Mouse (Mus musculus) left cerebral cortex, adult 2 months (tissue): ENCODE data around the gene Samhd1. TPM values are rescaled to one million over a fixed set of nuclear protein-coding genes. Genes with fewer than 3 reads are reported as not detected.
"Not testable (repeated sequence)": the region's sequence is repeated elsewhere in the genome, so short reads cannot be mapped to it uniquely, and the experiment has no call there.

ENCODE experiments used
- DNase-seq, 2 experiments: peaks; one replicate each; pipeline ENCODE4 v3.0.0; 2021 to 2022; ENCODE audit warnings: low spot score in 2 of 2, mixed read lengths in 1 of 2; ENCODE audit errors: extremely low spot score in 1 of 2
- H3K27ac ChIP-seq: fragments of 200-600 bp; 2 replicates; pipeline ENCODE4 v1.8.1; 2022
- H3K4me3 ChIP-seq: fragments of 200-600 bp; 2 replicates; pipeline ENCODE4 v1.8.1; 2022
- CTCF ChIP-seq: fragments of 200-600 bp; IDR thresholded peaks from 2 replicates; pipeline ENCODE4 v1.8.1; 2022; ENCODE audit warnings: antibody characterized with exemption, mild to moderate bottlenecking, moderate library complexity
- intact Hi-C: fragments of 180-260 bp; cut with DNase I; formaldehyde crosslinking; loops from one replicate; pipeline ENCODE4 v1.15.1; 2025
- long read RNA-seq, 2 experiments: library from polyadenylated mRNA; stranded (forward); transcript quantifications; one replicate each; pipeline ENCODE4 v2.0.0; 2021; ENCODE audit warnings: borderline mapping rate in 2 of 2
- total RNA-seq, 2 experiments: library from RNA; stranded (reverse); gene quantifications; 2 replicates each; pipeline ENCODE4 v1.2.3; 2021

The Samhd1 gene
- total RNA-seq = 10 to 100 TPM; 12.7 to 12.9 TPM
- long read RNA-seq, experiment 1, partial matches to known transcripts = 0 of 6 reads
- long read RNA-seq, experiment 1, other reads (novel, unspliced or antisense) = 2 of 6 reads
- long read RNA-seq, experiment 2, partial matches to known transcripts = 1 of 9 reads
- long read RNA-seq, experiment 2, other reads (novel, unspliced or antisense) = 2 of 9 reads

DNA sequence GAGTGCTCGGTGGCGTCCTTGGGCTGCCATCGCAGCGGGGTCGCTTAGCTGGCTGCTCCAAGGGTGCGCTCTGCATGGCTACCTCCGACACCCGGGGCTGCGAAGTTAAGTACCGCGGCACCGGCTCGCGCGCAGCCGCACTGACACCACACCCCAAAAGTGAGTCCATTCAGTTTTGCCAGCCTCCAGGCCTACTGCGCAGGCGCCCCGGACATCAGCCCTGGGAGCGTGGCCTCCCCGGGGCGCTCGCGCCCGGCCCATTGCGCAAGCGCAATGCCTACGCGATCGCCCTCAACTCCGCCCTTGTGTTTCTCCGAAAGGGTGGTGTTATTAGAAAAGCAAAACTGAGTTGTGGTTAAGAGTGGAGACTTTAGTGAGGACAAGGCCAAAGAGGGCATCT lies at the start of gene Samhd1:
TSS of gene Samhd1 (minus strand) at position 252 of the 400 bp plus-strand sequence.
- DNase-seq = peak; percentile 89 to 90
- Histone ChIP-seq H3K27ac (peak within 1 kb of the TSS; percentile 86), H3K4me3 (peak within 1 kb of the TSS; percentile 84)
- TF ChIP-seq CTCF = no peak; the same call in none of the 2 replicates
- intact Hi-C loops = loop anchor here (5.0 kb wide), 2 partner anchors 67 to 142 kb away; partner anchors contain the start of genes Mroh8, Rbl1 and Rpn2

DNA sequence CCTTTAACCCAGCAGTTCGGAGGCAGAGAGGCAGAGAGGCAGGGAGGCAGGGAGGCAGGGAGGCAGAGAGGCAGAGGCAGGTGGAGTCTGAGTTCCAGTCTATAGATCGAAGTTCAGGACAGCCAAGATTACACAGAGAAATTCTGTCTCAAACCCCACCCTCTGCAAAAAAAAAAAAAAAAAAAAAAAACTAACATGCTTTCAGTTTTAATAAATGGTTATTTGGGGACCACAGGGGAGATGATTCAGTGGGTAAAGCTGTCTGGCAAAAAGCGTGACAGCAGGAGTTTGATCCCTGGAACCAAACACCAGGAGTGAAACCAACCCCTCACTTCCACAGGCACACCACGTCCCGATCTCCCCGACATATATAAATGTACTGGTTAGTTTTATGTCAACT lies 43.1 kb upstream of the Samhd1 start:
- Histone ChIP-seq H3K4me3 (no peak overlapping the region), H3K27ac (no peak overlapping the region)
- no peak for TF ChIP-seq CTCF
- intact Hi-C loops = no loop called here
- DNase-seq = no peak

DNA sequence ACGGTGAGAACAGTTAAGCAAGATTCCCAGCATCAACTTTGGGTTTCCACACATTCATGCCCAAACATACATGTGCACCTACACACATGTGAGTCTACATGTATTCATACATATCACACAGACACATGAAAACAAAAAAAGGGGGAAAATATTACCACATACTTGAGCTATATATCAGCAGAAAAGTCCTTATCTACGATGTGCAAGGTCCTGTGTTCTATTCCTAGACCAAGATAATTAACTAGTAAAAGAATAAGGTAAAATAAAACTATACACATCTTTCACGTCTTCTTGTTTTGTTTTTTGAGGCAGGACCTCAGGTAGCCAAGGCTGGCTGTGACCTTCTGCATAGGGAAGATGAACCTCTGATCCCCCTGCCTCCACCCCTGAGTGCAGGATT lies 41.2 kb upstream of the Samhd1 start:
- TF ChIP-seq CTCF = no peak
- H3K4me3 ChIP-seq = no peak overlapping the region
- H3K27ac ChIP-seq = no peak overlapping the region
- no peak for DNase-seq
- intact Hi-C loops = no loop called here

DNA sequence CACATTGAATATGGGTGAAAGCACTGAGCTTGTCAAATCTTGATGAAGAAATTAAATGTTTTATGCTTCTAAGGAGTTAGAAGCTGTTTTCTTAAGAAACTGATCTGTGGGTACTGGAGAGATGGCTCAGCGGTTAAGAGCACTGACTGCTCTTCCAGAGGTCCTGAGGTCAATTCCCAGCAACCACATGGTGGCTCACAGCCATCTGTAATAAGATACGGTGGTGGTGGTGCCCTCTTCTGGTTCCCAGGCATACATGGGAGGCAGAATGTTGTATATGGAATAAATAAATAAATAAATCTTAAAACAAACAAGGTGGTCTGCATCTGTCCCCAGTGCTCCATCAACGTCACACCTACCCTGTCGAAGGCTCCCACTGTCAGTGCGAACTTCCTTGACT lies 39.4 kb upstream of the Samhd1 start:
- Histone ChIP-seq H3K27ac (no peak overlapping the region), H3K4me3 (no peak overlapping the region)
- no peak for DNase-seq
- intact Hi-C loops = no loop called here
- no peak for TF ChIP-seq CTCF

DNA sequence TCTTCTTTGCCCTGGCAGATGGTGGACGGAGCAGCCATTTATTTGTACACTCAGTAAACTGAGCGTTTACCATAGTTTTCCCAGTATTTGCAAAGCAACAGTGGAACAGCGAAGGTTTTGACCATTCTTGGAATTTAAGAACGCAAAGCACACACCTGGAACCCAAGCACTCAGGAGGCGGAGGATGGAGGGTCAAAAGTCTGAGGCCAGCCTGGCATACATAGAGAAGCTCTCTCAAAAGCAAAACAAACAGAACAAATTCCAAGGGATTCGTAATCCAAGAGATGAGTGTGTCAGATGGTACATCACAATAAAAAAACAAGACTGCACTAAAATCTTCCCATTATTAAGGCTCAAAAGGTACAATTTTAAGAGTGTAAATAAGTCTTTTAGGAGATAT lies 38.5 kb upstream of the Samhd1 start:
- intact Hi-C loops = no loop called here
- DNase-seq = no peak
- no peak for TF ChIP-seq CTCF

DNA sequence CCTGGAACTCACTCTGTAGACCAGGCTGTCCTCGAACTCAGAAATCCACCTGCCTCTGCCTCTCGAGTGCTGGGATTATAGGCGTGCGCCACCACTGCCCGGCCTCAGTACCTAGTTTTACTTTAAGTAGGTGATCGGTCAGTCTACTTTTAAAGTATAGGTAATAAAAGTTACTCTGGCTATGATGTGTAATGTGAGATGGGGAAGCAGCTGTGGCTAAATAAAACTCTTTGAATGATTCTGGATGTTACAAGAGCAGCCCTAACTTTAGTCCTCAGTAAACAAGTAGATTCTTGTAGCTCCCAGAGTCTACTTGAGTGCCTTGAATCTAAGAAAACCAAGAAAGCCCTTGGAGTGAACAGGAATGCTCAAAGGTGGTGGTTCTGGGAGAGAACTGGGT lies 37.9 kb upstream of the Samhd1 start:
- DNase-seq = no peak
- intact Hi-C loops = no loop called here
- Histone ChIP-seq H3K27ac (no peak overlapping the region), H3K4me3 (no peak overlapping the region)
- no peak for TF ChIP-seq CTCF

More for the DNA sequence above, 38.5 kb upstream of the Samhd1 start:
- H3K27ac ChIP-seq = no peak overlapping the region
- H3K4me3 ChIP-seq = no peak overlapping the region

DNA sequence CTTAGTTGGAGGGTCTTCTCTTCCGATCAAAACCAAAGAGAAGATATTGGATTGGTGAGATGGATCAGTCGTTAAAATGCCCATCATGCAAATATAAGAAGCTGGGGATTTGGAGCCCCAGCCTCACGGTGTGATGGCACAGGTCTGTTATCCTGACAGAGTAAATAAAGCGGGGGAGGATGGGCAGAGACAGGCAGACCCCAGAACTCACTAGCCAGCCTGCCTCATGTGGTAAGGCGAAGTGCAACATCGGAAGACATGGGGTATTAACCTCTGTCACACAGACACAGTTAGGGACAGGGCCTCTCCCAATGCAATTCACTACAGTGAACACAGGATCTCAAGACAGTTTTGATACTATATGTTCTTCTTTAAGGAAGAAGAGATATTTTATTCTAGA lies 35.6 kb upstream of the Samhd1 start:
- DNase-seq = no peak
- TF ChIP-seq CTCF = no peak
- intact Hi-C loops = no loop called here
- no peak overlapping the region for H3K27ac ChIP-seq
- no peak overlapping the region for H3K4me3 ChIP-seq

DNA sequence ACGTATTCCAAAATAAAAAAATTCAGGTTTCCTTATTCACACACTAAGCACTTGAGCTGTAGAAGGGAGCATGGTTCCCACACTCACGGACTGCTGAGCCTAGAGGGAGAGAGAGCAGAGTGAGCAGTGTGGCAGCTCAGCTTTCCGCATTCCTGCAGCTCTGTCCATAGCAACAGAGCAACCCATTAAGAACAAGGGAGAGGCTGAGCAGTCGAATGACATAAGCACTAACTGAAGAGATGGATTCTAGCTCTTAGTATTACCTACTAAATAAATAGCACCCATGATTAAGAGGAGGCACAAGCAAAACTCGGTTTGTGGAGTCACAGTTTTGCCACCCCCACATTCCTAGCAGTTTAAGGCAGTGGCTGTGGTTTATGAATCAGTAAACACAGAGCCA lies 35.1 kb upstream of the Samhd1 start:
- H3K27ac ChIP-seq = no peak overlapping the region
- DNase-seq = no peak

DNA sequence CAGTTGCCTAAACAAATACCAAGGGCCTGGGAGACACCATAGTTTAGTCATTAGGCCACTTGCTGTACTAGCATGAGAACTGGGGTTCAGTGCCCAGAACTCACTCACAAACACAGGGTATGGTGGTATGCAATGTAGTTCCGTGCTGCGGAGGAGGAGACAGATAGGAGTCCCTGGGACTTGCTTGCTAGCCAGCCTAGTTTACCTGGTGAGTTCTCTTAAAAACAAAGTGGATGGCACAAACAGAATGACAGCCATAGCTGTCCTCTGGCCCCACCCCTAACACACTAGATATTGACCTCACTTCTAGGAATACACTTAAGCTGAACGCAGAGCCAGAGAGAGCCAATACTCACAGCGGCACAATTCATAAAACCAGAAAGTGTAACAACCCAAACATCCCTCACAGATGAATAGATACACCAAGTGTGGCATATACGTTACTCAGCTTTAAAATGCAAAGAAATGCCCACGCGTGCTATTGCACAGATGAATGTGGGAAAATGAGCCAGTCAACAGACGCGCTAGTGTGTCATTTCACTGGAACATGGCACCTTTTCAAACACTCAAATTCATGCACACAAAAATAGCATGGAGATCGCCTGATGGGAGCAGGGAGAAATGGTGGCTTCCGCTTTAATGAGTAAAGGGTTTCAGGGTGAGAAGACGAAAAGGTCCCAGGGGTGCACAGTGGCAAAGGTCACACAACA lies 31.5 kb upstream of the Samhd1 start:
- no peak for DNase-seq
- H3K4me3 ChIP-seq = no peak overlapping the region
- no peak overlapping the region for H3K27ac ChIP-seq
- TF ChIP-seq CTCF = no peak
- intact Hi-C loops = no loop called here

More for the DNA sequence above, 35.1 kb upstream of the Samhd1 start:
- no peak overlapping the region for H3K4me3 ChIP-seq
- TF ChIP-seq CTCF = no peak; the same call in 1 of the 2 replicates
- intact Hi-C loops = no loop called here

DNA sequence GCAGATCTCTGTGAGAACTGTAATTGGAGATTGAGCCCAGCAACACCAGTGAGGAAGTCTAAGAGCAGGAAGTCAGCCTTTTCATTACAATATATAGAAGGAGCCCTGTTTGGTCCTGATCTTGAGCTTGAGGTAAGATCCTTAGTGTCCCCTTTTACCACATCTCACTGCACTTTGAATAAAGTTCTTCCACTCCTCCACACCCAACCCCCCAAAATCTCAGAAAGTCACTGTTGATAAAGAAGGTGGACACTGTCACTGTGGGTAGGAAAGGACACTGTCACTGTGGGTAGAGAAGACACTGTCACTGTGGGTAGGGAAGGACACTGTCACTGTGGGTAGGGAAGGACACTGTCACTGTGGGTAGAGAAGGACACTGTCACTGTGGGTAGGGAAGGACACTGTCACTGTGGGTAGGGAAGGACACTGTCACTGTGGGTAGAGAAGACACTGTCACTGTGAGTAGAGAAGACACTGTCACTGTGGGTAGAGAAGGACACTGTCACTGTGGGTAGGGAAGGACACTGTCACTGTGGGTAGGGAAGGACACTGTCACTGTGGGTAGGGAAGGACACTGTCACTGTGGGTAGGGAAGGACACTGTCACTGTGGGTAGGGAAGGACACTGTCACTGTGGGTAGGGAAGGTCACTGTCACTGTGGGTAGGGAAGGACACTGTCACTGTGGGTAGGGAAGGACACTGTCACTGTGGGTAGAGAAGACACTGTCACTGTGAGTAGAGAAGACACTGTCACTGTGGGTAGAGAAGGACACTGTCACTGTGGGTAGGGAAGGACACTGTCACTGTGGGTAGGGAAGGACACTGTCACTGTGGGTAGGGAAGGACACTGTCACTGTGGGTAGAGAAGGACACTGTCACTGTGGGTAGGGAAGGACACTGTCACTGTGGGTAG lies 30.5 kb upstream of the Samhd1 start:
- H3K27ac ChIP-seq, DNase-seq, H3K4me3 ChIP-seq, intact Hi-C loops: not testable (repeated sequence)

DNA sequence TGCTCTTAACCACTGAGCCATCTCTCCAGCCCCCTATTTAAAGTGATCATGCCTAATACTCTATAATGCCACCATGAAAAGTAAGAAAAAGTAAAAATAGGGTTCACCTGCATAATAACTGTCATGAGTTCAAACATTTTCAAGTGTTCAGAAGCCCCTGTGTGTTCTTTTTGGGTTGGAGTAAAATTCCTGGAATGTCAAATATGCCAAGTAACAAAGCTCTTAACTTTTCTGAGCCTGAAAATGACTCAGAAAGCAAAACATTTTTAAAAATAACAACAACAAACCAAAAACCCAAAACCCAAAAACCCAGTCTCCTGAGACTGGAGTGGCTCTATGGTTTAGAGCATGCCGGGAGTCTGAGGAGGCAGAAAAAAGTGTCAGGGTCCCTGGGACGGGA lies 29.0 kb upstream of the Samhd1 start:
- H3K27ac ChIP-seq = no peak overlapping the region
- no peak for TF ChIP-seq CTCF
- intact Hi-C loops = no loop called here

DNA sequence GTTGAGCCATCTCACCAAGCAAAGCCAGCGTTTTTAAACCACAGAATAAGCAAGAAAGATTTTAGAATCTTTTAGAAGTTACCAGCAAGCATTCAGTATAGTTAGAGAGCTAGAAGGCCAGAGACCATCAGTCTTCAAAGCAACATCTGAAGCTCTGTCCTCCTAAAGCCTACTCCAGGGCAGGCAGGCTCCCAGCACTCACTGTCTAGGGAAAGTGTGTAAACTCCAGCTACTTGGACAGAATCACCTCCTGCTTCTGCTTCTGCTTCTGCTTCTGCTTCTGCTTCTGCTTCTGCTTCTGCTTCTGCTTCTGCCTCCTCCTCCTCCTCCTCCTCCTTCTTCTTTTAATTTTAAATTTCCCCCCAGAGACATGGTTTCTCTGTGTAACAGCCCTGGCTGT lies 21.0 kb upstream of the Samhd1 start:
- TF ChIP-seq CTCF = no peak

More for the DNA sequence above, 29.0 kb upstream of the Samhd1 start:
- no peak overlapping the region for H3K4me3 ChIP-seq
- DNase-seq = no peak

More for the DNA sequence above, 21.0 kb upstream of the Samhd1 start:
- DNase-seq = no peak
- H3K27ac ChIP-seq = no peak overlapping the region
- H3K4me3 ChIP-seq = no peak overlapping the region
- intact Hi-C loops = no loop called here
